Mouse (Mus musculus): Measurements from ENCODE around the gene Rab11fip4.

The Rab11fip4 gene

DNA sequence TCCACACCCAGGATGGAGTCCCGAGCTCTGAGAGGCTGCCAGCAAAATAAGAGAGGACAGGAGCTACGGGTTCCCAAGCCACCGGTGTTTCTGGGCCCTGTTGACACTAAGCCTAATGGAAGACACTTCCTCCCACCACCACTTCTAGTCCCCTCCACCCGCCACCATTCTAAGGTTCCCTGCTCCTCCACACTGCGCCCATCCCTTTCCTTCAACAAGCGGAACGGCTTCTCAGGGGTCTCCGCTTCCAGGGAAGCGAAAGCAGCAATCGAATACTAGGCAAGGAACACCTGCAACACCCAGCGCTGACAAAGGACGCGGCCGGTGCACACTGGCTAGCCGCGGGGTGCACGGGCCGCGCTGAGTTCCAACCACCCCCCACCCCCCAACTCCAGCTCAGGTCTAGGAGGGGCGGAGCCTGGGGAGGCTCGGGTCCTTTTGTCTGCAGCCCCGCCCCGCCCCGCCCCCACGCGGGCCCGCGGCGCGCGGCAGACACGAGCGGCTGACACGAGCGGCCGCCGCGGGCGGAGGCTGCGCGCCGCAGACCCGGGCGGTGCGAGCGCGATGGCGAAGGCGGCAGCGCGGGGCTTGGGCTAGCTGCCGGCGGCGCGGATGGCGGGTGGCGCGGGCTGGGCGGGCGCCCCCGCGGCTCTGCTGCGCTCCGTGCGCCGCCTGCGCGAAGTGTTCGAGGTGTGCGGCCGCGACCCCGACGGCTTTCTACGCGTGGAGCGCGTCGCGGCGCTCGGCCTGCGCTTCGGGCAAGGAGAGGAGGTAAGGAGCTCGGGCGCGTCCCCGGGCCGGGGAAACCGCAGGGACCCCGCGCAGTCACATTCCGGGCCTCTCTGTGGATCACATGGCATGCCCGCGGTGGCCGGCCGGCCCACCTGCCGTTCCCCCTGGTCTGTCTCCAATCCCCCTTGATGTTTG is at the start of gene Rab11fip4:
Gene Rab11fip4 (plus strand): TSS at position 549 of the 927 bp plus-strand sequence.
- DNase-seq = no peak

DNA sequence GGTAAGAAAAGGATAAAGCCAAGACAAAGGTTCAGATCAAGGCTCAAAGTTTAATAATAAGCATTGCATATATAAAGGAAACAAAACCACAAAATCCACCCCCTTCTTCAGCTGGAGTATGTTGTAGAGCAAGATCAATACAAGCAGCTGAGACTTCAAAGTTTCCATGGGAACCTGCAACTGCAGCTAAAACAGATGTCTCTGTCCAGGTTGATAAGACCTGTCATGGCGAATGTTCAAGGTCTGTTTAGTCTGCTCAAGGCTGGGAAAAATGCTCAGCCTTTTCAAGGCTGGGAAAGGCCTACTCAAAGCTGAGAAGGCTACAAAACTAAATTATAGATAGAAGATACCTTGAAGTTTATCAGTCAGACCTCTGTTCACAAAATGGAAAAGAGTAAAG is 38.4 kb upstream of the Rab11fip4 start:
- no peak for DNase-seq

DNA sequence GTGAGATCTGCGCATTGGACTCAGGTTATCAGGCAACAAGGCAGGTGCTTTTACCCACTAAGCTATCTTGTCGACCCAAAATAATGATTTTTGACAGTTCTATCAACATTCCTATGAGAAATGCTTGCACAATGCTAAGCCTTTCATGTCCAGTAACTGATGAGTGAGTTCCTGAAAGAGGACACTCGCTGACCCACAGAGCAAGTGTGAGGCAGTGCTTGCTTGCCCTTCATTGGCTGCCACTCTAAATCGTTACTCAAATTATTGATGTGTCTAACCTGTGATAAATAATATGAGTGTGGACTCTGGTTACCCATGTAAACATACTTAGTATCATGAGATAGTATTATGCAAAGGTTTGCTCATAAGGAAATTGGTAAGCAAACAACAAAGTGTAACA is 30.5 kb upstream of the Rab11fip4 start:
- no peak for DNase-seq

DNA sequence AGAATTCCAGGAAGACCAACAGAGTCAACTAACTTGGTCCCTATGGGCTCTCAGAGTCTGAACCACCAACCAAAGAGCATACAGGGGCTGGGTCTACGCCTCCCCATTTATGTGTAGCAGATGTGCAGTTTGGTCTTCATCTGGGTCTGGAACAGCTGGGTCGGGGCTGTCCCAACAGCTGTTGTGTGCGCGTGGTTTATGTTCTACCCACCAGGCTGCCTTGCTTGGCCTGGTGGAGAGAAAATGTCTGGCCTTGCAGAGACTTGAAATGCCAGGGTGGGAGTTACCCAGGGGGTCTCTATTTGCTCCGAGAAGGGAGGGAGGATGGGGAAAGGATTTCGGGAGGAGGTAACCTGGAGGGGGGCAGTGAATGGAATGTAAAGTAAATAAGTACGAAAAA is 27.5 kb upstream of the Rab11fip4 start:
- DNase-seq = no peak

GRCm38 (mm10) chr11:79566947-79567346 is 24.1 kb upstream of the Rab11fip4 start:
- DNase-seq = no peak

DNA sequence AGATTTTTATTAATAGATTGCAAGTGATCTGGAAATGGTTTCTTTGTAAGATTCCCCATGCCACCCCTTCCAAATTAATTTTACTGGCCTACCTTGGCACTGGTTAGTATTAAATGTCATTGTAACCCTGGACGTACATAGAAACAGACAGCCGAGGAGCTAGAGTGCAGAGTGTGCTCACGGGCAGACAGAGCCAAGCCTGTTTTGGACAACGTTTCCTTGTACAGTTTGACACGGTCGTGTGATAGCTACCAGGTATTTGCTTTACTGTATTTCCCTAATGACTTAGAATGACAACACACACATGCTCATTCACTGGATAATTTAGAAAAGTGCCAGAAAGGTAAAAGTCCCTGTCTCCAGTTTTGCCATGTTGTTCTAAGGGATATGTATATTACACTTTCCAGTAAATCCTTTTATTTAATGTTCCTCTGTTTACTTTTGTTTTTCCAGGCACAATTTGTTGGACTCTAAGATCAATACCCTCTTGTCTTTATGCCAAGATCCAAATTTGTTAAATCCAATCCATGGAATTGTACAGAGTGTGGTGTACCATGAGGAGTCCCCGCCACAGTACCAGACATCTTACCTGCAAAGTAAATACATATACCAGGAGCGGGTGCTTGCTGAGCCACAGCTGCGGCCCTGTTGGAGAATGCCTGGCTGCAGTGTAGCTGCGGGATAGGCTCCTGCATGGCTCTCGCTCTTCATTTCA is 22.7 kb upstream of the Rab11fip4 start:
- DNase-seq = no peak

- DNase-seq = no peak
These were observed 20.7 kb upstream of the Rab11fip4 start for GRCm38 (mm10) chr11:79570319-79570718.

DNA sequence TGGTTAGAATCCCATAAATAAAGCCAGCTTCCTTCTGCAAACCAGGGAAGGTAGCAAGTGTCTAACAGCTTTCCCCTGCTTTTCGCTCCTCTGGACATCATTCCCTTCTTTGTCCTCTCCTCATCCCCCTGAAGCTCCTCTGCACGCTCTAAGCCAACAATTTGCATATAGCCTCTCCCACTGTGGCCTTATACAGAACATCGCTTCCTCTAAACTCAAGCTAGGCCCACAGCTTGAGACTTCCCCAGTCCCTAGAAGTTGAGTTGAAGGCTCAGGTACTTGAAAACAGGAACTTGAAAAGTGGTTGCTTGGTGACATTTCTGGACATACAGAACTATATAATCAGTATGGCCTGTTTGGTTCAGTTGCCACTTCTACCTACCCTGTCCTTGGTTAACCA is 17.2 kb upstream of the Rab11fip4 start:
- DNase-seq = no peak

GRCm38 (mm10) chr11:79575383-79576073 is 15.5 kb upstream of the Rab11fip4 start:
- DNase-seq = no peak

- peak; percentile 85 for DNase-seq
These were observed 13.3 kb upstream of the Rab11fip4 start for GRCm38 (mm10) chr11:79577741-79578140.

- DNase-seq = no peak
These were observed 10.4 kb upstream of the Rab11fip4 start for GRCm38 (mm10) chr11:79580660-79581059.

GRCm38 (mm10) chr11:79581257-79581656 is 9.8 kb upstream of the Rab11fip4 start:
- DNase-seq = no peak

GRCm38 (mm10) chr11:79584191-79584590 is 6.8 kb upstream of the Rab11fip4 start:
- DNase-seq = peak; percentile 72

GRCm38 (mm10) chr11:79589317-79590075 is 1.5 kb upstream of the Rab11fip4 start:
- DNase-seq = peak; percentile 39

DNA sequence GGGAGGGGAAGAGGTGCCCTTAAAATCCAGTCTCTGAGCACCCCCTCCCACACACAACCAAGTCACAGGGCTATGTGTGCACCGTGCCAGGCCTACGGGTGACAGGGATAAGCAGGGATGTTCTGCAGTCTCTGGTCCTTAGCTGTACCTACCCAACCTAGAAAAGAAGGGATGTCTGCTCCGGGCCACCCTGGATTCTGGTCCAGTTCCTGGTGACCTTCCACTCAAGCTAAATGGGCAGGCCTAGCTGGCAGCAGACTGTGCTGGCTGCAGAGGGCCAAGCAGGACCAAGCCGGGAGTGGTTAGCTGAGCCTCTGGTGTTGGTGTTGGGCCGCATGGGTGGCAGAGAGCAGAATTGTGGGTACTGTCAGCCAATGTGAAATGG is 571 bp downstream of the Rab11fip4 start:
- no peak for DNase-seq

GRCm38 (mm10) chr11:79593495-79593894 is 2.5 kb downstream of the Rab11fip4 start:
- DNase-seq = no peak

- DNase-seq = no peak
These were observed 19.4 kb downstream of the Rab11fip4 start for GRCm38 (mm10) chr11:79610454-79610853.

DNA sequence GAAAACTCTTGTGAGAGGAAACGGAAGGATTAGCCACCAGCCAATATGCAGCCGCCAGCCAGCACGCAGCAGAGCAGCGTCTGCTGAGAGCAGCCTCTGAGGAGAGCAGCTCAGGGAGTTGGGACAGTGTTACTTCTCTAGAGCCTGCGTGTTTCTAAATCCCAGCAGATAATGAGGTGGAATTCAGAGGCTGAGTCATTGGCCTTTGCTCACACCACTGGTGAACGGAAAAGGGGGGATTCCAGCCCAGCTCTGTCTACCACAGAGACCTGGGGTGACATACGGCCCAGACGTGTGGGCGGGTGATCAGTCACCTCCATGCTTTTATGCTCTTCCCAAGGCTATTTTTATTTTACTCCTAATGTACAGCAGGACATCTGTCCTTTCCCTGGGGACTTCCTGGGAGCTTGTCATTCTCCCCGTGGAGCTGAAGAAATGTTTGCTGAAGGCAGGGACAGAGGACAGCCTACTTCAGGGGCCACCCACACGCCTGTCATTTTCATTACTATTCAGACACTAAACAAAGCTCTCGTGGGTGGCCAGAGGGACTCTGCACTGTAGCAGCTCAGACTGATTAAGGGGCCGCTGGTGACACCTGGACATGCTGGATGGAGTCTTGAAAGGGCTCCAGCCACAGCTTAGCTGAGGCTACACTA is 20.1 kb downstream of the Rab11fip4 start:
- DNase-seq = no peak

- DNase-seq = no peak
These were observed 21.1 kb downstream of the Rab11fip4 start for GRCm38 (mm10) chr11:79612046-79612600.

DNA sequence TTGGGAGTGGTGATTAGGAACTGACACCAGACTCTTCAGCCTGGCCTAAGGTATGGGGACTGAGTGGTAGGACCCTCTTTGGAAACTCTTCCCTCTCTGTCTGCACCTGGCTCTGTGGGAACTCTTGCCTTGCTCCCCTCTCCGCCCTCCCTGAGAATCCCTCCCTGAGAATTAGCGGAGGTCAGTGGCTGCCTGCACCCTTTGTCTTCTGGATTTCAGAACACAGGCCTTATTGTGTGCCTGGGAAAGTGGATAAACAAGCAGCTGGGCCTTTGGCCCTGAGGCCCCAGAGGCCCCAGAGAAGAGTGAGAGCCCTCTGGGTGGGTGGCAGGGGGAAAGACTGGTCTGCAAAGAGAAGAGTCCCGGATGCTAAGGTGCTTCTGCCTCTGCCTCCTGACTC is 22.1 kb downstream of the Rab11fip4 start:
- no peak for DNase-seq

DNA sequence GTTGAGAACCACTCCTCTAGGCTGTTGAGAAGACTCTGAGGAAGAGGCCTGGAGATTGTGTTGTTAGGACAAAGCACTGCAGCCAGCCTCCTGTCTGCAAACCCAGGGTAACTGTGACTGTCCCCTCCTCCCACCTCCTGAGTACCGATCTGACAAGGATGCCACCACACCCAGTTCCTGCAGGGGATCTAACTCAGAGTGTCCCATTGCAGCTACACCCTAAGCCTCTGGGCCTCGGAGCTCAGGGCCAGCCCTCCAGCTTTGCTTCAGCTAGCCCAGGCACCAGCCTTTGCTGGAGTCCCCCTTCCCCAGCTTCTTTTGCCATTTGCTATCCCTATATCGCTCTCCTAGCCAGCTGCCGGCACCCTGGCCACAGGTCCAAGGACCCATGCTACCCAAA is 22.7 kb downstream of the Rab11fip4 start:
- DNase-seq = no peak

DNA sequence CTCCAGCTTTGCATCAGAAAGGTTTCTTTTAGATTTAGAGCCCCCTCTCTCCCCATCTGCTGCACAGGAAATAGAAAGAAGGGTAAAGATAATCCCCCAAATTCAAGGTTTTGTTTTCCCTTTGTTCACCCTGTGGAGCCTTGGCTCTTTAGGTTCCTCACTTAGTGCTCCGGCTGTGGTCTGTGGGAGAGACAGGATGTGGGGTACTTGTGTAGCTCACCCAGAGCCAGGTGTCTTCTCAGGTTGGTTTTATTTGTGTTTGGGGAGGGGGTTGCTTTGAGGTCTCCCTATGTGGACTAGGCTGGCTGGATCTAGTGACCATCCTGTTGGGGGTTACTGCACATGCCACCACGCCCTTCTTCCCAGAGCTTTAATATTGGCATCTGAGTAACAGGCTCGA is 23.9 kb downstream of the Rab11fip4 start:
- DNase-seq = no peak

Measured in lung, postnatal 14 days (tissue).